Mouse (Mus musculus) spleen, embryonic (tissue): ENCODE measurements at regions not wholly inside any gene's neighbourhood (a gene's known extent, or its start where the extent isn't known, plus 50 kb on each side); places are given as distances from the start of the nearest gene placed in this dataset.

ENCODE experiments used
- CTCF ChIA-PET: fragments of 350-600 bp; sonication (Branson Sonifier 250); formaldehyde crosslinking; loops from one replicate; lab custom pipeline; 2022; lab: Charles Lee

- CTCF ChIA-PET = no interaction called here
These were observed 336.8 kb upstream of the 4930535I16Rik start for GRCm38 (mm10) chr4:124254446-124255182.

GRCm38 (mm10) chr4:124241600-124241999 is 323.8 kb upstream of the 4930535I16Rik start:
- CTCF ChIA-PET = no interaction called here

GRCm38 (mm10) chr4:124236476-124236875 is 318.7 kb upstream of the 4930535I16Rik start:
- CTCF ChIA-PET = no interaction called here

GRCm38 (mm10) chr4:124228537-124228936 is 310.7 kb upstream of the 4930535I16Rik start:
- CTCF ChIA-PET = no interaction called here

- CTCF ChIA-PET = no interaction called here
These were observed 306.1 kb upstream of the 4930535I16Rik start for GRCm38 (mm10) chr4:124223646-124224500.

GRCm38 (mm10) chr4:124221736-124222135 is 303.9 kb upstream of the 4930535I16Rik start:
- CTCF ChIA-PET = no interaction called here

- CTCF ChIA-PET = no interaction called here
These were observed 299.4 kb upstream of the 4930535I16Rik start for GRCm38 (mm10) chr4:124217206-124217605.

GRCm38 (mm10) chr4:124216351-124216750 is 298.5 kb upstream of the 4930535I16Rik start:
- CTCF ChIA-PET = no interaction called here

GRCm38 (mm10) chr4:124215077-124215476 is 297.3 kb upstream of the 4930535I16Rik start:
- CTCF ChIA-PET = interaction anchor here (0.7 kb wide), 1 partner anchor 171 kb away, joined by 7 read pairs; no protein-coding TSS in a partner anchor

GRCm38 (mm10) chr4:124210103-124210502 is 292.3 kb upstream of the 4930535I16Rik start:
- CTCF ChIA-PET = no interaction called here

GRCm38 (mm10) chr4:124206480-124206879 is 288.7 kb upstream of the 4930535I16Rik start:
- CTCF ChIA-PET = no interaction called here

- CTCF ChIA-PET = no interaction called here
These were observed 285.9 kb upstream of the 4930535I16Rik start for GRCm38 (mm10) chr4:124203736-124204135.

- CTCF ChIA-PET = no interaction called here
These were observed 282.3 kb upstream of the 4930535I16Rik start for GRCm38 (mm10) chr4:124199884-124200844.

- CTCF ChIA-PET = no interaction called here
These were observed 281.0 kb upstream of the 4930535I16Rik start for GRCm38 (mm10) chr4:124198832-124199231.

GRCm38 (mm10) chr4:124196711-124197110 is 278.9 kb upstream of the 4930535I16Rik start:
- CTCF ChIA-PET = no interaction called here

GRCm38 (mm10) chr4:124193059-124193721 is 275.4 kb upstream of the 4930535I16Rik start:
- CTCF ChIA-PET = no interaction called here

GRCm38 (mm10) chr4:124190775-124191174 is 273.0 kb upstream of the 4930535I16Rik start:
- CTCF ChIA-PET = no interaction called here

- CTCF ChIA-PET = no interaction called here
These were observed 272.2 kb upstream of the 4930535I16Rik start for GRCm38 (mm10) chr4:124189993-124190385.

- CTCF ChIA-PET = no interaction called here
These were observed 271.6 kb upstream of the 4930535I16Rik start for GRCm38 (mm10) chr4:124189352-124189992.

- CTCF ChIA-PET = no interaction called here
These were observed 269.3 kb upstream of the 4930535I16Rik start for GRCm38 (mm10) chr4:124187108-124187507.
